Mouse (Mus musculus) embryo, embryonic 11 days (tissue): ENCODE measurements at regions not wholly inside any gene's neighbourhood (a gene's known extent, or its start where the extent isn't known, plus 50 kb on each side); places are given as distances from the start of the nearest gene placed in this dataset.

Source experiments
- DNase-seq: peaks from one replicate; pipeline ENCODE4 v3.0.0-alpha.2; 2015

DNA sequence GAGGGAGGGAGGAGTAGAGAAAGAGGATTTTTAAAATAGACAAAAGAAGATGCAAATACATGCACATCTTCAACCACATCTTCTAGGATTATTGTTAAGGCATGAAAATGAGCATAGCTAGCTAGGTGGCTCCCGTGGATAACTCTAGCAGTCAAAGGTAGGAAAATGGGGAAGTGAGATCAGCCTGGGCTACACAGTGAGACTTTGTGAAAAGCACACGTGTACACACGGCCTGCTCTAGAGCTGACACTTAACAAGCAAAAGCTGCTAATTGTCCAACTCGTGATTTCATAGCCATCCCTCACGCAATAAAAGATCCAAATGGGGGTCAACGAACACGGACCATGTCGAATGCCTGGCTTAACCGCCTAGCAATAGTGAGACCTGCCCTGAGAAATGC is 642.0 kb upstream of the Sox9 start:
- no peak for DNase-seq

DNA sequence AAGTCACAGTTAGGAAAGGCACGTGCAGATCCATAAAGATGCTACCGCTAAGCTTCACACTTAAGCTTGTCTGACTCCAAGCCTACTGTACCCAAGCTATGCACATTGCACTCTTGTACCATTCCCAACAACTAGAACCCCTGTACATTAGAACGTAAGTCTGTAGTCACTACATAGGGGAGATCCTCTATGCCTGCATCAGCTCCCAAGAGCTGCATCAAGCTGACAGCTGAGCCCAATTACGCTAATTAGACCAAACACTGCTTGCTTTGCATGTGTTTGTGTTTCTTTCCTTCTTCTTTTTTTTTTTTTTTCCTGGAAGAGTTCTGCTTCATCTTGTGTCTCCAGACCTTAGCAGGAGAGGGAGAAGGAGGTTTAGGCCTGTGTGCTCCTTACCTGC is 641.5 kb upstream of the Sox9 start:
- no peak for DNase-seq

DNA sequence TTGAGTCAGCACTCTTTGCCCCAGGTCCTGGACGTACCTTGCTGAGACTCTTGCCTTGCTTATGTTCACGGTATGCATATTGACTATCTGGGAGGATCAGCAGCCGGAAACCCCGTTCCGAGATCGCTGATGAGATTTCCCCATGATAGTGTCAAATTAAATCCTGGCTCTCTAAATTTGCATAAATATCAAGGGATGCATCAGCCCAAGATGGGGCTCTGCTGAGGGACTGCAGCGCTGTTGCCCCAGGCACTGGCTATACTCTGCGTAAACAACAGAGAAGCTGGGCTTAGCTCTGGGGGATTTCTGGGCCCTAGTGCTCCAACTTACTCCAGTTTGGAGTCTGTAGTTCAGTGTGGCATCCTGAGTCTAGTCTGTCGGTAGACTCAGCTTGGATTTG is 641.1 kb upstream of the Sox9 start:
- DNase-seq = no peak

DNA sequence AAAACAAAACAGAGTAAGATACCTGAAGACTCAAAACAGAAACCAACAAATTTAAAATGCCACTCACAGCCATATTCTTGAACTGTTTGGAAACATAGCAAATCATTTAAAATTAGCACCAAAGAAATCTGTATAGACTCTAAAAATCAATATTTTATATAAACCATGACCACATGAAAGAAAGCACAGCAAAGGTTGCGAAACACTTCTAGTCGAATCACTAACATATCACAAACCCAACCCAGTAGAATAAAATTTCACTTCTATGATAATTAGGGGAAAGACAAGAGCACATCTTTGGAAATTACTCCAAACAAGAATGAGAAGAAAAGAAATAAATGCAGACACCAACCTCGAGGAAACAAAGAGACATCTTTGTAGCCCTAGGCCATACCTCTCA is 630.0 kb upstream of the Sox9 start:
- DNase-seq = no peak

DNA sequence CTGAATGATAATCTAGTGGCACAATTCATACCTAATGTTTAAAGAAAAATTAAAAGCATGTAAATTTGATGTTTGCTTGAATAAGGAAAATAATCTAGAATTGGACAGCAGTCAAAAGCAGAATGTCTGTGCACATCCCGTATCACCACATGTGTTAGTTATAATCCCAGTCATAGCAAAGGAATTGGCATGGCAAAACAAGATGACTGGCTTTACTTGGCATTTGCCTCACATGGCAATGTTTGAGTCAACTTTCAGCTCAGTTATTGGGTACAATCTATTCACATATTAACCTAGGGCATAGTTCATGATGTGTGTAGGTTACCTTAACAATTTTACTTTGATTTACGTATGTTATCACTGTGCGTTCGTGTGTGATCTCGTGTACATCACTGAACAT is 628.8 kb upstream of the Sox9 start:
- DNase-seq = no peak

DNA sequence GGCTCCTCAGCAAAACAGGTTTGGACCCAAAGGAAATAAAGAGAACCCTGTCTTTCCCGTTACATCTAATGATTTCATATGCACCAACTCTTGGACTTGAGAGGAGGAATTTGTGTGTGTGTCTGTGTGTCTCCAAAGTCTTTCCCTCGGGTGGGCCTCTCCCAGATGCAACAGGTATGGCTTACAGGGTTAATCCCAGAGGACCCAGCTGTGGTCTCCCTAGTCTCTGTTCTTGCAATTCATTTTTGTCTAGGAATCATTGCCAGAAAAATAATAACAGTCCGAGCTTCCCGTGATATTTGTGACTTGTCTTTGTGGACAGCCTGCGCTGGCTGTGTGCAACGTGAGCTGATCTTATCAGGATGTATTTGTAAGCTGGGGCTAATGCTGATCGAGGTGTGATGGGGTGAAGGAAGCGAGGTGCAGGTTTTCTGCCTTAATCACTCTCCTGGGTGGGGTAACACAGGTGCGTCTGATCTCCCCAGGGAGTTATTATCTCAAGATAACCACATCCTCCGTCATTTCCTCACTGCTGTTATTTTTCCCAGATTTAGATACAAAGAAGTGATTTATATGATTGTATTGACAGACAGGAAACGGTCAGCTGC is 627.2 kb upstream of the Sox9 start:
- no peak for DNase-seq

DNA sequence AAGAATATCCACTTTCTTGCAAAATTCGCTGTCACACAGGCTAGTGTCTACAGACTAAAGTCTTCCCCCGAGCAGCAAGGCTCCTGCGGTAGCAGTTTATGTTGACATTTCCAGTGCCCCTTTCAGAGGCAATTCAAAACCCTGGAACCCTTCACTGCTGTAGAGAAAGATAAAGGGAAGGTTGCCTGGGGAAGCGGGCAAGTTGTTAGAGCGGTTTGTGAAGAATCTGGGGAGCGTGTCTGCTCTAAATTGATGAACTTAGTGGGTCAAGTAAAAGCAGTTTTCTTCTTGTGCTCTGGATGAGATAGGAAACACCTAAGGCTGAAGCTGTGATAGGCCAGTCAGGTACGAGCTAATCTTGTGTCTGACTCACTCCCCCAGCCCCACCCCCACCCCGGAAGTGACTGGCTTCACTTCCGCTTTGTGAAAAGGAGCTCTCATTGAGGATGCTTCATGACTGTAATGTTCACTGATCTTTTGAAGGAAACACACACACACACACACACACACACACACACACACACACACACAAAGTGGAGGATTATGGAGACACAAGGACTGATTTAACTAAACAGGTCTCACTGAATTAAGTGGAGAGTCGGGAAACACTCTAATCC is 626.6 kb upstream of the Sox9 start:
- no peak for DNase-seq

DNA sequence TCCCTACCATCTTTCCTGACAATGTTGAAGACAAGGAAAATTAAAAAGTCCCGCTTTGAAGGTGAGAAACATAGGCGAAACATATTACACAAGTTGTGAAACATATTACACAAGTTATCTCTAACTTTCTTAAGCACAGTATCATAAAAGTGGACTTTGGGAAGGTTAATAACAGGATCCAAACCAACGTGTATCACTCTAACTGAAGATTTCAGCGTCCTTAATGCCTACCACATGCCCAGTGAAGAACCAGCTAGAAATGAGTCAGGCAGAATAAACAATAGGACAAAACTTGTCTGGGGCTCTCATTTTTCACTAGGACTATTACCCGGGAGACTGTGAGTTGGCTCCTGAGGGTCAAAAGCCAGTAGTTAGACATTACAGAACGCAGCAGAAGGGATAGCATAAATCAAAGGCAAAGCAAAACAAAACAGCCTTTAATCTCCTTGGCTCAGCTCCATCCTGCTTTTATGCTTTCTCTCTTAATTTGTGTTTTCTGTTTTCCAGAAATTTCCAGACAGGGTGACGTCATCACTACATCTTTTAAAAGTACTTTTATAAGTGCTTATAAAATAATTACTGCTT is 618.3 kb upstream of the Sox9 start:
- peak; percentile 58 for DNase-seq

DNA sequence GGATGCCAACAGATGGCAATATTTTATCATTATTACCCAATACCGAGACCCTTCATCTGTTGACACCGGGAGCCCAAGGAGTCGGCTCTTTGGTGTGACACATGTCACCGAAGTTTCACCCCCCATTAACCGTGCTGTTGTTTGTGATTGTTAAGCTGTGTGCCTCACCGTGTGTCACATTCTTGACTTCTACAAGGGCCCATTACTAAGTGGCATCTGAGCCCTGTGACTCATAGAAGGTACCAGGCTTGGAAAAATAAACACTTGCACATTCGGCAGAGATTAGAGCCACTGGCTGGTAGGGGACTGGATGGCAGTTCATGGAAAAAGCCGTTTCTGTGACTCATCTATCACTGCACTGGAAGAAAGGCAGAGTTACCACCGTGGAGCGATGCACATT is 608.4 kb upstream of the Sox9 start:
- no peak for DNase-seq

DNA sequence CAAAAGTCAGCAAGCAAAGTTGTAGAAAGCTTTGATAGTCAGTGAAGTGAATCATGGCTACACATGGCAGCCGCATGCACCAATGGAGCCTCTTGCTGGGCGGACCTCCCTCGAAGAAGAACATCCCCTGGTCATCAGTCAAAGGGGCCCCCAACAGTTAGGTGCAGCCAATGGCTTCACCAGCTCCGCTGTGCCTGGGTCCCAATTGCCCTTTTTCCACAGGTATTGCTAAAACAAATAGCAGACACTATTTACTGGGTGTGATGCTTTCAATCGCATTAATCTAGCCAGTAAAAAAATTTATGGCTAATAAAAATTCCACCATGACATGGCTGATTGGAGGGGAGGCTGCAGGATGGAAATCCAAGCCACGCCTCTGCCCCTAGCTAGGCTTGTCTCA is 606.7 kb upstream of the Sox9 start:
- DNase-seq = no peak

DNA sequence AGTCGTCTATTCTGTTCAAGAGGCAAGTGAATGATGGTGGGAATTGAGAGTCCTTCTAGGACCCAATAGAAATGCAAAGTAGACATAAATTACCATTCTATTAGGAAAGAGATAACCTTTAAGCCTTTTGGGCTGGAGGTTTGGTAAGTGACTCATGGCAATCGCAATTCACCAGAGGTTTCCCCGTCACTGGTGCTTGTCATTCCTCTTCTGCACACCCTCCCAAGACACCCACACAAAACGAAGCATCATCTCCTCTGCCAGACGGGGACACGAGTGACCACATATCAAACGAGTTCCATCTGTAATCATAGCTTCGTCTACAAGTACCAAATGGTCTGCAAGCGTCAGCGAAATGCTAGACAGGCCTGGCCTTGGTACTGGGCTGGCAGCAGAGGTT is 601.4 kb upstream of the Sox9 start:
- no peak for DNase-seq

DNA sequence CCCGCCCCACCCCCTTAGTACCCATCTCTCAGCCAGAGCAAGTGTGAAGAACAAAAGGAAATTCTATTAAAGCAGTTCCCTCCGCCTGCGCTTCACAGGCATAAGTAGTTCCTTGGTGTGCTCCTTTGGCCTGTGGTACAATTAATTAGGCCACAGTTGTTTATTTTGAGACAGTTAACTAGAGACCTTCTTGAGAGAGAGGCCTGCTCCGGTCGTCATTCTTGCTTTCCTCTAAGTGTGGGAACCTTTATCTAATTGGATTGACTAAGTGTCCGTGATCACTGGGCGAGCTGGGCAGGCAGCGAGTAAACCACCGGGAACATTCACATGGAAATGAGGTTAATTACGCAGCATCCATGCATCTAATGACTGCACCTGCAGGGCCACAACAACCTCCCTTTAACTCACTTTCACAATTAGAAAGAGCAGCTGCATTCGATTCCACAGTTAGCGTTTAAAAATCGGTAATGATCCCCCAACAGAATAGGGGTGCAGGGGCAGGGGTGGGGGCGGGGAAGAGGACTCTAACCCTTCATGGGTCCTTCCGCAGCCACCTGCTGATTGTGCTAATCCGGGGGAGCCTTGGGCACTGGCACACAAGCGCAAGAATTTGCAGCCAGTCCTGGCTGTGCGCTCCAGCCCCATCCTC is 584.3 kb upstream of the Sox9 start:
- peak; percentile 46 for DNase-seq

DNA sequence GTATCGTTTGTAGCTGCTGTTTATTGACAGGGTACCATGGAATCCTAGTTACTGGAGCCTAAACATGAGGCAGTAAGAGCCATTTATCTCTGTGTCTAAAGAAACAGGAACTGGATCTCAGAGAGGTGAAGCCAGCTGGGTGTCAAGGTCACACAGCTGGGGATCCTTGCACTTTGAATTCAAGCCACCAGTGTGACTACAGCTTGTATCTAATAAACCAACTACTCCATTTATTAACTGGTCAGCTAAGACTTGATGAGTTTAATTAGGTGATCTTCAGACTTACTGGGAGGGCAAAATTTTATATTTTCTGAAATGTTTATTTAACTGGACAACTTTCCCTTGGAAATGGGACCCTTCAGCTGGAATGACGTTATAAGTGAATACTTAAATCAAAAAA is 577.5 kb upstream of the Sox9 start:
- DNase-seq = peak; percentile 25

DNA sequence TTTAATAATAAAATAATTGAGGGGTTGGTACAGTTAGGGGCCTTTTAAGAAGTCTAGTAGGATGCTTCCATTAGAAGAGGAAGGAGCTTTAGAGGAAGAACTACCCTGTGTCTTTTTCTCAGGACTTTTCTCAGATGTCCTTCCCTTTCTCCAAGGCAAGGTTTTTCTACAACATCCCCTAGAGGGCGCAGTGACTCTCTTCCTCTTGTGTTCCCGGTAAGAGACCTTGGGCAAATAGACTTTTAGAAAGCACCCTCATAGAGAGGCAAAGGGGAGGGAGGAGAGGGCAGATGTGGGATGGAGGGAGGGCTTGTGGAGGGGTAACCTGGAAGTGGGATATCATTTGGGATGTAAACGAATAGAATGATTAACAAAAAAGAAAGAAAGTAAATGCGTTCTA is 572.6 kb upstream of the Sox9 start:
- DNase-seq = peak; percentile 81

DNA sequence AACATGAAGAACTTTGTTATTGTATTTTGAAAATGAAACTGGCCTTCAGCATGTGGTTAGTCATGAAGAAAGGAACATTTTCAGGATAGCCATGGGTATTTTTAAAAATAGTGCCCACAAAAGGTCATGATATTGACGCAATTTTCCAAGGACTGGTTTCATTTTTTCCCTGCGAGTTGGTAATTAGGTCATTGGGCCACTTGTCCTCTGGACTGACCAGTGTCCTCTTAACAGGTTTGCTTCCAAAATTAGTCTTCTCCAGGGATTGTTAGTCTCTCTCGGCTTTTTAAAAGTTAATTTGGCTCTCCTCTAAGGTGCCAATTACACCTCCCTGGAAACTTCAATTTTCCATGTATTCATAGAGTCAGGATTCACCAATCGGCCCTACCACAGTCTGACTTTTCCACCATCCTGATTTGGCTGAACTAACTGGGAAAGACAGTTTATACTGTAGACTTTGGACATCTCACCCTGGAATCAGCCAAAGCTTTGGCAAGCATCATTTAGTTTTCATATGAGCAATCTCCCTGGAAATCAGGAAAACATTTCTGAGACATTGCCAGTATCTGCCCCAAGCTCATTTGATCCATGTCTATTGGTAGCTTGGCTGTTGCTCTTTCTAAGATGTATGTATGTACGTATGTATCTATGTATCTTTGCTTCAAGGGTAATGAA is 562.8 kb upstream of the Sox9 start:
- DNase-seq = no peak

DNA sequence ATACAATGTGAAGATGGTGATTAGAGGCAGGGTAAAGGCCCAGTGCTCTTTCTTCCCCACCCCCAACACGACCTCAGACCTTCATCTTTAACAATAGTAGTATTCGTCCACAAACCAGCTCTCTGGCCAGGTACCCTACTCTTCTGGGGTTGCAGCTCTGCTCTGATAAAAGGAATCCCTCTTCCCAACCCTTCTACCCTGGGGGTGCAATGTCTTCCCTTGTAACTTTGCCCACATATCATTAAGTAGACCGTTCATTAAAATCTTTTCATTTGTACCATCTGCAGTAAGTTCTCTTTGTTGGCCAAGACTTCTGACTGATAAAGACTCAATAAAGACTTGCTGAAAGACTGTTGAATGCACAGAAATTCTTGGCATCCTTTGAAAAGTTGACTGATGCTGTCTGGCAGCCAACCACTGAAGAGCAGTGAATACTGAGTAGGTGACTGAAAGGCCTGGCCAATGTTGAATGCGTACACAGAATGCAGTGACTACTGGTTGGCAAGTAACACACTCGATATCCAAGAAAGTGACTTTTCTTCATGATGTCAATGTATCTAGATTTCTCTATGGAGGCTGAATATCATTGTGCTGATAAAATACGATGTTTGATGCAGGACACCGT is 547.4 kb upstream of the Sox9 start:
- DNase-seq = no peak

DNA sequence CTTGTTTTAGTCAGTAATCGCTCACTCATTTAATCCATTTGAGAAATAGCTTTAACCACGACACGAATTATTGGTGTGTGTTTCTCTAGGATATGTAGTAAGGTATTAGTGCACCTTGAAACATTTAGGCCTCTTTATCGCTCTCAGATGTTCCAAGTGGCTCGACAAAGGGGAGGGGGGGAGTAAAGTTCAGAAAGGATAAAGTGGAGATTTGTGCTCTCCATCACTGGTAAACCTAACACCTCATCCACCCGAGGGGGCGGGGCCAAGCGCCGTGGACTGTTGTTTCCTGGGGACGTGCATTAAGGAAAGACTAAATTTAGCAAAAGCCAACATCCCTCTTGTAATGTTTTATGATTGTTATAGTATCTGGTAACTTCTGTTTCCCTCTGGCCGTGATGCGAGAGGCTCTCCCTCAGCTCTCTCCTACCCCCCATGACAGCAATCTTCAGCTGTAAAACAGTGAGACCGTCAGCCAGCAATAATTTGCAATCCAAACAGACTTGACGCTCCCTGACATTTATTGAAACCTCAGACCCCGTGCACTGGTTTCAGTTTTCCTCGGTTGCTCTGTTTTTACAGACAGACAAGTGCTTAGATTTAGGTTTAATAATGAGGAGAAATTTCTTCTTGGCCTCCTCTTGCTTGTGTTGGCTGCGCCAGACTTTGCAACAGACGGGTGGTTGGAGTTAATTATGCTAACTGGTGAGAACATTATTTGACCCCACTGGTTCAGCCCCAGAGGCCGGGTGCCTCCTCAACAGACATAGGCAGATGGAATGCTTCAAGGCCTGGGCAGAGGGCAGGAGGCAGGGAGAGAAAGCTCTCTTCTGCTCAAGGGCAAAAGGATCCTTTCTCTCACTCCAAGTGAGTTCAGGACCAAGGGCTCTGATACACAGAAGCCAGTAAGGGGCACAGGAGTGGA is 542.8 kb upstream of the Sox9 start:
- peak; percentile 44 for DNase-seq

DNA sequence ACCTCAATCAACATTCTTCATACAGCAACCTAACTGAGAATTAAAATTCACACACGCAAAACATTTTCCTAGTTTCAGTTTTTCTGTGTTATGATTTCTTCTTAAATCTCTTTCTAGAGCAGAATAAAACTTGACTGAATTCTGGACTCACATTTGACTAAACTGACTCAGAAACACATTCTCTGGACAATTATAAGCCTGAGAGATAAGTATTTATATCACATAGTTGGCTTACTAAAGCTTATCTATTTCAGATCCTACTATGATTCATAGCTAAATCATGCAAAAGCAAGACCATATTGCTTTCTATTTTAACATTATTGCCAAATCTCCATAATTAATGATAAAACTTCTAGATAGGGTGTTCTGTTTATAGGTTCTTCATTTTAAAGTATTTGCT is 529.5 kb upstream of the Sox9 start:
- no peak for DNase-seq

DNA sequence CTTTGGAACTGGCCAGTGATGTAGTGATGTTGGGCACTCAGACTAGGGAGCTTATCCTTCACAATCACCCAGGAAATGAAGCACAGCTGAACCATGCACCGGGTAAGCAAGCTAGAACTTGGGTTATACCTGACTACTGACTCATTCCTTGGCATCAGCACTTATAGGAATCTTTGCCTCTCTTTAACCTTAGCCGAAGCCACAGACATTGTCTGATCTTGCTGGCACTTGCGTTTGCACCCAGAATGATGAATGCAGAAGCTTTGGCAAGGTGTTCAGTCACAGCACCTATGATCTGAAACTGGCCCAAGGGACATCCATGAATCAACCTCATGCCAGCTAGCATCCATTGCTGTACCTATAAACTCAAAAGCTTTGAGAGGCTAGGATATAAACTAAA is 529.0 kb upstream of the Sox9 start:
- no peak for DNase-seq

DNA sequence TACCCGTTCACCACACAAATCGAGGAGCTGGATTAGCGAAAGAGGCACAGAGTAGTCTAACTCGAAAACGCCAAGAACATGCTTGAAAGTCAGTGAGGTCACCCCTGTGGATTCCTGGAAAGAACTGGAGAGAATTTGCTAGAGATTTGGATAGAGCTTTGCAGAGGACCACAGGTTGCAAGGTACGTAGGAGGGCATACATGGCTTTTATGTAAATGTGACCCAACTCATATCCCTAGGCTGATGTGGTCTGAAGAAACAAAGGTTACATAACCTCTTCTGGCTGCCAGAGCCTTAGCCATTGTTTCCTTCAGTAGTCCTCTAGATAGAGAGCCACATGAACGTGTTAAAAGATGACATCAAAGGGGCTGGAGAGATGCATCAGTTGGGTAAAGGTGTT is 525.7 kb upstream of the Sox9 start:
- DNase-seq = no peak

DNA sequence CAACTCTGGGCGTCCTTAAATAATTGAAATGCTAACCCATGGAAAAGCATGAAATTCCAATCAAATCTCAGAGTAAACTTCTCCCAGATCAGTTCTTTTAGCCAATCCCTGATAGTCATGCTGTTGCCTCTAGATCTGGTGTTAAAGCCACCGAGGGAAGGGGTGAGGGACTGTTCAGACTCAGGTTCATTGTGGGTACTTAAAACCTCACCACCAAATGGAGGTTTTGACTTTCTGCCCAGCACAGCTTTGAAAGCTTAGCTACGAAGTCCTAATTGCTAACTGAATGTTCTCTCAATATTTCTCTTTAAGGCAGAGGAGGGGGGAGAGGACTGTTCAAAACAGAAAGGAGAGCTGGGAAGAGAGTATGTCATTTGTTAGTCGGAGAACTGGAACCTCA is 517.9 kb upstream of the Sox9 start:
- DNase-seq = no peak

DNA sequence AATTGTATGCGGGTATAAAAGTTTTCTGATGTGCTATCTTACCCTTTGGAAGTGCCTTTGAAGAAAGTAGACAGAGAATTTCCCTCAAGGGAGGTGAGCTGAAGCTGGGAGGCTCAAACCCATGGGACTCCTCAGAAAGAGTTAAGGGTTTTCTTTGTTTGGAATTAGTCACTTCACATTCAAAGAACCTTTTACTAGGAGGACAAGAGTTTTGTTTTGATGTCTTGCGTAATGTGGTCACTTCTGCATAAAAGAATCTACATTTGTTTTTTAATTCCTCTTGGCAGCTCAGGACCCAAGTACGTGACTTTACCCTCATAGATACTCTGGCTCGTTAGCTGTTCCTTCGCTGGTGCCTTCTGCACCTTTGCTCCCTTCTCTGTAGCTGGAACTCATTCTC is 511.1 kb upstream of the Sox9 start:
- no peak for DNase-seq
